Mouse (Mus musculus): ENCODE data around the gene Zbtb7a. TPM values are rescaled to one million over a fixed set of nuclear protein-coding genes. Genes with fewer than 3 reads are reported as not detected.

Zbtb7a gene
- total RNA-seq, 2 experiments from 2014 or later: 23.3 to 25.9 TPM

- no peak for DNase-seq
- Histone ChIP-seq H3K4me3 (no peak overlapping the region), H3K27ac (no peak overlapping the region)
- intact Hi-C loops (cut with DNase I): no loop called here
- no peak for TF ChIP-seq CTCF (IDR thresholded peaks at IDR 0.05)
Observed at GRCm38 (mm10) chr10:81122889-81123288, 12.1 kb upstream of the Zbtb7a start.

- intact Hi-C loops (cut with DNase I): no loop called here
- no peak for DNase-seq
- no peak overlapping the region for H3K27ac ChIP-seq
- no peak overlapping the region for H3K4me3 ChIP-seq
- TF ChIP-seq CTCF (IDR thresholded peaks at IDR 0.05): no peak
Observed at GRCm38 (mm10) chr10:81123500-81123899, 11.5 kb upstream of the Zbtb7a start.

- no peak for TF ChIP-seq CTCF (IDR thresholded peaks at IDR 0.05)
- Histone ChIP-seq H3K4me3 (peak overlapping the region; percentile 86), H3K27ac (peak overlapping the region; percentile 99)
- DNase-seq: peak; percentile 80
- intact Hi-C loops (cut with DNase I): loop anchor here (5.0 kb wide), 1 partner anchor 43 kb away; the partner anchor contains the start of gene Eef2
Observed at GRCm38 (mm10) chr10:81134181-81134587, 836 bp upstream of the Zbtb7a start.

- intact Hi-C loops (cut with DNase I): no loop called here
- peak overlapping the region; percentile 99 for H3K27ac ChIP-seq
- peak overlapping the region; percentile 86 for H3K4me3 ChIP-seq
- peak; percentile 87 for DNase-seq
- TF ChIP-seq CTCF (IDR thresholded peaks at IDR 0.05): no peak
Observed at GRCm38 (mm10) chr10:81135831-81136705, 1.0 kb downstream of the Zbtb7a start.

- Histone ChIP-seq H3K27ac (peak overlapping the region; percentile 99), H3K4me3 (peak overlapping the region; percentile 86)
- intact Hi-C loops (cut with DNase I): no loop called here
- TF ChIP-seq CTCF (IDR thresholded peaks at IDR 0.05): no peak
- DNase-seq: peak; percentile 94
Observed at GRCm38 (mm10) chr10:81136706-81137231, 1.7 kb downstream of the Zbtb7a start.

- Histone ChIP-seq H3K4me3 (peak overlapping the region; percentile 88), H3K27ac (peak overlapping the region; percentile 99)
- intact Hi-C loops (cut with DNase I): no loop called here
- DNase-seq: peak; percentile 99
- no peak for TF ChIP-seq CTCF (IDR thresholded peaks at IDR 0.05)
Observed at GRCm38 (mm10) chr10:81137252-81138130, 2.5 kb downstream of the Zbtb7a start.

- Histone ChIP-seq H3K4me3 (peak overlapping the region; percentile 88), H3K27ac (peak overlapping the region; percentile 98)
- peak; percentile 74 for DNase-seq
- intact Hi-C loops (cut with DNase I): no loop called here
- TF ChIP-seq CTCF (IDR thresholded peaks at IDR 0.05): no peak
Observed at GRCm38 (mm10) chr10:81138131-81138782, 3.2 kb downstream of the Zbtb7a start.

- Histone ChIP-seq H3K27ac (peak overlapping the region; percentile 98), H3K4me3 (peak overlapping the region; percentile 88)
- intact Hi-C loops (cut with DNase I): no loop called here
- no peak for DNase-seq
- no peak for TF ChIP-seq CTCF (IDR thresholded peaks at IDR 0.05)
Observed at GRCm38 (mm10) chr10:81138821-81139528, 4.0 kb downstream of the Zbtb7a start.

- TF ChIP-seq CTCF (IDR thresholded peaks at IDR 0.05): no peak
- peak overlapping the region; percentile 98 for H3K27ac ChIP-seq
- intact Hi-C loops (cut with DNase I): no loop called here
- H3K4me3 ChIP-seq: peak overlapping the region; percentile 88
- no peak for DNase-seq
Observed at GRCm38 (mm10) chr10:81139529-81139846, 4.5 kb downstream of the Zbtb7a start.

- intact Hi-C loops (cut with DNase I): loop anchor here (2.0 kb wide), 1 partner anchor 27 kb away; the partner anchor contains the start of gene Pias4
- Histone ChIP-seq H3K27ac (peak overlapping the region; percentile 98), H3K4me3 (peak overlapping the region; percentile 88)
- TF ChIP-seq CTCF (IDR thresholded peaks at IDR 0.05): no peak
- peak; percentile 47 for DNase-seq
Observed at GRCm38 (mm10) chr10:81140005-81140404, 5.0 kb downstream of the Zbtb7a start.

- no peak for TF ChIP-seq CTCF (IDR thresholded peaks at IDR 0.05)
- peak overlapping the region; percentile 88 for H3K4me3 ChIP-seq
- DNase-seq: peak; percentile 68
- intact Hi-C loops (cut with DNase I): loop anchor here (2.0 kb wide), 1 partner anchor 26 kb away; the partner anchor contains the start of gene Pias4
- H3K27ac ChIP-seq: peak overlapping the region; percentile 98
Observed at GRCm38 (mm10) chr10:81140717-81141454, 5.9 kb downstream of the Zbtb7a start.

All from gastrocnemius, adult 2 months (tissue).